Comparison of ENCODE assay signal across 8 mouse cellular contexts in the genomic region with DNA sequence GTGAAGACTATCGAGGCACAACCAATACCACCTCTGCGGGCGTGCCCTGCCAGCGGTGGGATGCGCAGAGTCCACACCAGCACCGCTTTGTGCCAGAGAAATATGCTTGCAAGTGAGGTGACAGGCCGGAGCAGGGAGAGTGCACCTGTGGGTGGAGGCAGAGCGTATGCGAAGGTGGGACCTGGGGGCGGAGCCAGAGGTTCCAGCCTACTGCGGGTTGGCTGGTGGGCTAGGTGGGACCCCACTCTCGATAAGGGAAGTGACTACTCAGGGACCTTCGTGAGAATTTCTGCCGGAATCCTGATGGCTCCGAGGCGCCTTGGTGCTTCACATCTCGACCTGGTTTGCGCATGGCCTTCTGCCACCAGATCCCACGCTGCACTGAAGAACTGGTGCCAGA. TPM values are rescaled to one million over a fixed set of nuclear protein-coding genes. Genes with fewer than 3 reads are reported as not detected.
A peak's percentile ranks its signal among the peaks of the same experiment; 100 is the strongest.
DNase-seq lines count a peak whose midpoint lies in the region; ATAC-seq and TF ChIP-seq lines count a peak whose summit lies in the region.

No protein-coding gene starts in this region.

- no peak for DNase-seq in lung, embryonic 14.5 days
- no peak for DNase-seq in lung, adult 18-20 months
- DNase-seq in embryonic facial prominence, embryonic 14.5 days (ENCODE audit: low spot score), result no peak
- peak; percentile 27 for DNase-seq in hindbrain, postnatal 0 days (ENCODE audit: low spot score)
- peak; percentile 38 for DNase-seq in midbrain, postnatal 0 days (ENCODE audit: low spot score)
- no peak for DNase-seq in gastrocnemius, postnatal 36 days
- DNase-seq in embryo, embryonic 11 days, result no peak
- no peak for DNase-seq in adrenal gland, postnatal 10 days

- WGBS in lung, embryonic 14.5 days, result 6% methylated on average over 19 of the region's 19 CpGs
- 4% methylated on average over 19 of the region's 19 CpGs for WGBS in embryonic facial prominence, embryonic 14.5 days
- WGBS in hindbrain, postnatal 0 days, result 7% methylated on average over 18 of the region's 19 CpGs
- 9% methylated on average over 19 of the region's 19 CpGs for WGBS in midbrain, postnatal 0 days

- H3K4me3 ChIP-seq in lung, embryonic 14.5 days (ENCODE audit: low read depth, low read length), result peak overlapping the region; percentile 14
- peak overlapping the region; percentile 20 for H3K4me3 ChIP-seq in embryonic facial prominence, embryonic 14.5 days (ENCODE audit: low read depth, low read length)
- H3K4me3 ChIP-seq in hindbrain, postnatal 0 days (ENCODE audit: low read length), result peak overlapping the region; percentile 16
- peak overlapping the region; percentile 20; the same call in 1 of the 2 replicates for H3K4me3 ChIP-seq in midbrain, postnatal 0 days (ENCODE audit: low read depth, low read length)

- TF ChIP-seq CTCF in lung, embryonic 14.5 days (IDR thresholded peaks at IDR 0.05; ENCODE audit: low read depth), result no peak
- no peak for TF ChIP-seq CTCF in hindbrain, postnatal 0 days (IDR thresholded peaks at IDR 0.05; ENCODE audit: low read depth)
- no peak for TF ChIP-seq CTCF in midbrain, postnatal 0 days (IDR thresholded peaks at IDR 0.05)

- H3K4me1 ChIP-seq in lung, embryonic 14.5 days (ENCODE audit: insufficient read depth), result no peaks in the 10 kb centered on the region
- H3K4me1 ChIP-seq in embryonic facial prominence, embryonic 14.5 days (ENCODE audit: control insufficient read depth, insufficient read depth, low read length), result peaks cover 5% of the 10 kb centered on the region
- peaks cover 18% of the 10 kb centered on the region for H3K4me1 ChIP-seq in hindbrain, postnatal 0 days (ENCODE audit: insufficient read depth, low read length)
- H3K4me1 ChIP-seq in midbrain, postnatal 0 days (ENCODE audit: insufficient read depth, low read length), result peaks cover 11% of the 10 kb centered on the region

- H3K27me3 ChIP-seq in lung, embryonic 14.5 days (ENCODE audit: insufficient read depth, low read length), result peaks cover 26% of the 10 kb centered on the region
- H3K27me3 ChIP-seq in embryonic facial prominence, embryonic 14.5 days (replicated peaks; ENCODE audit: control insufficient read depth, insufficient read depth, low read length), result peaks cover 30% of the 10 kb centered on the region
- peaks cover 12% of the 10 kb centered on the region; the same call in 1 of the 2 replicates for H3K27me3 ChIP-seq in hindbrain, postnatal 0 days (ENCODE audit: insufficient read depth, low read length)
- peaks cover 14% of the 10 kb centered on the region; the same call in 1 of the 2 replicates for H3K27me3 ChIP-seq in midbrain, postnatal 0 days (ENCODE audit: insufficient read depth, low read length)

- H3K4me2 ChIP-seq in lung, embryonic 14.5 days, result peak overlapping the region; percentile 45
- peak overlapping the region; percentile 41 for H3K4me2 ChIP-seq in embryonic facial prominence, embryonic 14.5 days (ENCODE audit: low read depth, low read length)
- H3K4me2 ChIP-seq in hindbrain, postnatal 0 days (ENCODE audit: low read depth, low read length), result peak overlapping the region; percentile 42
- peak overlapping the region; percentile 37 for H3K4me2 ChIP-seq in midbrain, postnatal 0 days (ENCODE audit: low read depth, low read length, poor library complexity, severe bottlenecking)

- H3K9ac ChIP-seq in lung, embryonic 14.5 days, result peak overlapping the region; percentile 23; the same call in 1 of the 2 replicates
- no peak overlapping the region for H3K9ac ChIP-seq in embryonic facial prominence, embryonic 14.5 days (ENCODE audit: low read depth, low read length)
- peak overlapping the region; percentile 30; the same call in 1 of the 2 replicates for H3K9ac ChIP-seq in hindbrain, postnatal 0 days (replicated peaks; ENCODE audit: low read length)
- peak overlapping the region; percentile 39 for H3K9ac ChIP-seq in midbrain, postnatal 0 days (replicated peaks; ENCODE audit: low read length, poor library complexity, severe bottlenecking)

- H3K36me3 ChIP-seq in lung, embryonic 14.5 days (ENCODE audit: insufficient read depth), result peaks cover 37% of the 10 kb centered on the region
- H3K36me3 ChIP-seq in embryonic facial prominence, embryonic 14.5 days (ENCODE audit: control insufficient read depth, insufficient read depth, low read length), result peaks cover 30% of the 10 kb centered on the region
- peaks cover 37% of the 10 kb centered on the region for H3K36me3 ChIP-seq in hindbrain, postnatal 0 days (ENCODE audit: insufficient read depth, low read length)
- H3K36me3 ChIP-seq in midbrain, postnatal 0 days (ENCODE audit: insufficient read depth, low read length), result peaks cover 37% of the 10 kb centered on the region

- intact Hi-C loops in gastrocnemius, postnatal 36 days (cut with DNase I), result no loop called here

- H3K27ac ChIP-seq in lung, embryonic 14.5 days (ENCODE audit: low read depth), result no peak overlapping the region
- no peak overlapping the region for H3K27ac ChIP-seq in embryonic facial prominence, embryonic 14.5 days (replicated peaks; ENCODE audit: low read depth, low read length)
- no peak overlapping the region for H3K27ac ChIP-seq in hindbrain, postnatal 0 days
- no peak overlapping the region for H3K27ac ChIP-seq in midbrain, postnatal 0 days (ENCODE audit: low read depth, low read length)

- ATAC-seq in lung, embryonic 14.5 days (ENCODE audit: insufficient read depth), result no peak
- no peak for ATAC-seq in embryonic facial prominence, embryonic 14.5 days (ENCODE audit: low read depth)
- ATAC-seq in hindbrain, postnatal 0 days, result no peak
- ATAC-seq in midbrain, postnatal 0 days (ENCODE audit: low FRiP score), result no peak

- no peaks in the 10 kb centered on the region for H3K9me3 ChIP-seq in lung, embryonic 14.5 days (ENCODE audit: low read depth, low read length)
- no peaks in the 10 kb centered on the region for H3K9me3 ChIP-seq in embryonic facial prominence, embryonic 14.5 days (ENCODE audit: control insufficient read depth, low read length)
- no peaks in the 10 kb centered on the region for H3K9me3 ChIP-seq in hindbrain, postnatal 0 days (ENCODE audit: low read length)
- no peaks in the 10 kb centered on the region for H3K9me3 ChIP-seq in midbrain, postnatal 0 days (ENCODE audit: low read length)

RNA-seq across cellular contexts. Expression of a gene that starts 0.6 kb away (rescaled TPM):
- 27.9 and 30.9 TPM in 2 replicates for polyA plus RNA-seq in lung, embryonic 14.5 days (2014; fragmentation: Nextera tagmentation; extraction: Ambion mirVana)
- polyA plus RNA-seq in embryonic facial prominence, embryonic 14.5 days (2014; fragmentation: Nextera tagmentation; extraction: Ambion mirVana), result 22.9 and 30.2 TPM in 2 replicates
- total RNA-seq in hindbrain, postnatal 0 days (2014; rRNA removed), result 59.0 and 60.4 TPM in 2 replicates
- polyA plus RNA-seq in hindbrain, postnatal 0 days (2015; fragmentation: Nextera tagmentation; extraction: Ambion mirVana), result 41.8 and 43.8 TPM in 2 replicates
- 46.3 and 60.6 TPM in 2 replicates for total RNA-seq in midbrain, postnatal 0 days (2014; rRNA removed)
- 44.1 and 49.1 TPM in 2 replicates for polyA plus RNA-seq in midbrain, postnatal 0 days (2015; fragmentation: Nextera tagmentation; extraction: Ambion mirVana)
- total RNA-seq in gastrocnemius, postnatal 36 days (2021), result 100 to 1,000 TPM; 141 to 153 TPM
- total RNA-seq in adrenal gland, postnatal 10 days (2021), result 10 to 100 TPM; 54.3 to 71.9 TPM

RNA-seq across cellular contexts. Expression of a gene that starts 2.3 kb away (rescaled TPM):
- 0.18 and 0.20 TPM in 2 replicates for polyA plus RNA-seq in lung, embryonic 14.5 days (2014; fragmentation: Nextera tagmentation; extraction: Ambion mirVana)
- polyA plus RNA-seq in embryonic facial prominence, embryonic 14.5 days (2014; fragmentation: Nextera tagmentation; extraction: Ambion mirVana), result 0.89 and 1.5 TPM in 2 replicates
- total RNA-seq in hindbrain, postnatal 0 days (2014; rRNA removed), result 0.29 TPM in 1 of 2 replicates, not detected in the other
- not detected in 2 replicates for polyA plus RNA-seq in hindbrain, postnatal 0 days (2015; fragmentation: Nextera tagmentation; extraction: Ambion mirVana)
- 0.14 TPM in 1 of 2 replicates, not detected in the other for total RNA-seq in midbrain, postnatal 0 days (2014; rRNA removed)
- polyA plus RNA-seq in midbrain, postnatal 0 days (2015; fragmentation: Nextera tagmentation; extraction: Ambion mirVana), result not detected in 2 replicates
- total RNA-seq in gastrocnemius, postnatal 36 days (2021), result not detected
- total RNA-seq in adrenal gland, postnatal 10 days (2021), result 10 to 100 TPM; 12.8 to 28.1 TPM

RNA-seq across cellular contexts. Expression of a gene that starts 11.9 kb away (rescaled TPM):
- 49.4 and 49.9 TPM in 2 replicates for polyA plus RNA-seq in lung, embryonic 14.5 days (2014; fragmentation: Nextera tagmentation; extraction: Ambion mirVana)
- polyA plus RNA-seq in embryonic facial prominence, embryonic 14.5 days (2014; fragmentation: Nextera tagmentation; extraction: Ambion mirVana), result 39.9 and 48.6 TPM in 2 replicates
- total RNA-seq in hindbrain, postnatal 0 days (2014; rRNA removed), result 47.8 and 53.3 TPM in 2 replicates
- polyA plus RNA-seq in hindbrain, postnatal 0 days (2015; fragmentation: Nextera tagmentation; extraction: Ambion mirVana), result 39.6 and 40.4 TPM in 2 replicates
- 32.3 and 45.1 TPM in 2 replicates for total RNA-seq in midbrain, postnatal 0 days (2014; rRNA removed)
- polyA plus RNA-seq in midbrain, postnatal 0 days (2015; fragmentation: Nextera tagmentation; extraction: Ambion mirVana), result 38.3 and 42.7 TPM in 2 replicates
- 10 to 100 TPM; 26.0 to 31.0 TPM for total RNA-seq in gastrocnemius, postnatal 36 days (2021)
- 10 to 100 TPM; 72.2 to 81.8 TPM for total RNA-seq in adrenal gland, postnatal 10 days (2021)

RNA-seq across cellular contexts. Expression of a gene that starts 29.6 kb away (rescaled TPM):
- polyA plus RNA-seq in lung, embryonic 14.5 days (2014; fragmentation: Nextera tagmentation; extraction: Ambion mirVana), result 3.1 and 3.4 TPM in 2 replicates
- 4.1 and 4.6 TPM in 2 replicates for polyA plus RNA-seq in embryonic facial prominence, embryonic 14.5 days (2014; fragmentation: Nextera tagmentation; extraction: Ambion mirVana)
- total RNA-seq in hindbrain, postnatal 0 days (2014; rRNA removed), result 4.8 and 6.1 TPM in 2 replicates
- polyA plus RNA-seq in hindbrain, postnatal 0 days (2015; fragmentation: Nextera tagmentation; extraction: Ambion mirVana), result 1.8 and 2.1 TPM in 2 replicates
- total RNA-seq in midbrain, postnatal 0 days (2014; rRNA removed), result 2.5 and 3.7 TPM in 2 replicates
- 1.4 and 1.6 TPM in 2 replicates for polyA plus RNA-seq in midbrain, postnatal 0 days (2015; fragmentation: Nextera tagmentation; extraction: Ambion mirVana)
- total RNA-seq in gastrocnemius, postnatal 36 days (2021), result 1 to 10 TPM; 1.5 to 2.6 TPM
- total RNA-seq in adrenal gland, postnatal 10 days (2021), result 1 to 10 TPM; 2.7 to 3.4 TPM

RNA-seq across cellular contexts. Expression of a gene that starts 33.5 kb away (rescaled TPM):
- polyA plus RNA-seq in lung, embryonic 14.5 days (2014; fragmentation: Nextera tagmentation; extraction: Ambion mirVana), result 22.2 and 25.7 TPM in 2 replicates
- 36.6 and 37.0 TPM in 2 replicates for polyA plus RNA-seq in embryonic facial prominence, embryonic 14.5 days (2014; fragmentation: Nextera tagmentation; extraction: Ambion mirVana)
- total RNA-seq in hindbrain, postnatal 0 days (2014; rRNA removed), result 13.0 and 13.3 TPM in 2 replicates
- 17.1 and 18.1 TPM in 2 replicates for polyA plus RNA-seq in hindbrain, postnatal 0 days (2015; fragmentation: Nextera tagmentation; extraction: Ambion mirVana)
- 13.4 and 18.7 TPM in 2 replicates for total RNA-seq in midbrain, postnatal 0 days (2014; rRNA removed)
- polyA plus RNA-seq in midbrain, postnatal 0 days (2015; fragmentation: Nextera tagmentation; extraction: Ambion mirVana), result 14.9 and 17.8 TPM in 2 replicates
- total RNA-seq in gastrocnemius, postnatal 36 days (2021), result 1 to 10 TPM; 3.3 to 3.8 TPM
- 10 to 100 TPM; 18.5 to 21.0 TPM for total RNA-seq in adrenal gland, postnatal 10 days (2021)

Comparison
In these comparisons a context has a peak if more than half of its experiments do, and no peak if none do; other contexts are left out.
1. DNase-seq: peak in hindbrain, postnatal 0 days (single experiment) and midbrain, postnatal 0 days (single experiment); none in lung, embryonic 14.5 days (single experiment), lung, adult 18-20 months (0 of 2), embryonic facial prominence, embryonic 14.5 days (single experiment), gastrocnemius, postnatal 36 days (0 of 2), embryo, embryonic 11 days (single experiment) and adrenal gland, postnatal 10 days (single experiment).
2. RNA of a gene that starts 2.3 kb away (total RNA-seq): 12.8 to 28.1 TPM in adrenal gland, postnatal 10 days; 0.29 TPM in hindbrain, postnatal 0 days, 0.14 TPM in midbrain, postnatal 0 days and not detected in gastrocnemius, postnatal 36 days; every median in the first group is over 10 times any median in the second.
3. Peak in every context shown above with its lines, with median percentiles within 50 percentile points of each other: H3K4me2 ChIP-seq and H3K4me3 ChIP-seq.